Mouse (Mus musculus) cerebellum, postnatal 25 days (tissue): Measurements from ENCODE around the gene Exoc3l.

Source experiments
- DNase-seq, 2 experiments: peaks; one replicate each; pipeline ENCODE4 v3.0.0; 2021; ENCODE audit warnings: mixed read lengths in 2 of 2

Gene Exoc3l

DNA sequence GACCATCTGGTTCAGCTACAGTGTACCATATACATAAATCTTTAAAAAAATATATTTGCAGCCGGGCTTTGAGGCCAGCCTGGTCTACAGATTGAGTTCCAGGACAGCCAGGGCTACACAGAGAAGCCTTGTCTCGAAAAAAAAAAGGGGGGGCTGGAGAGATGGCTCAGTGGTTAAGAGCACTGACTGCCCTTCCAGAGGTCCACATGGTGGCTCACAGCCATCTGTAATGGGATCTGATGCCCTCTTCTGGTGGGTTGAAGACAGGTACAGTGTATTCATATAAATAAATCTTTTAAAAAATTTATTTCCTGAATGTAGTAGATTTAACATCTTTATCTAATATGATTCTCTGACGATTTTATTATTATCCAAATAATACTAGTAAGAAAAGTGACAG is 4.1 kb downstream of the Exoc3l start:
- peak in 1 of 2 experiments; percentile 43 for DNase-seq

DNA sequence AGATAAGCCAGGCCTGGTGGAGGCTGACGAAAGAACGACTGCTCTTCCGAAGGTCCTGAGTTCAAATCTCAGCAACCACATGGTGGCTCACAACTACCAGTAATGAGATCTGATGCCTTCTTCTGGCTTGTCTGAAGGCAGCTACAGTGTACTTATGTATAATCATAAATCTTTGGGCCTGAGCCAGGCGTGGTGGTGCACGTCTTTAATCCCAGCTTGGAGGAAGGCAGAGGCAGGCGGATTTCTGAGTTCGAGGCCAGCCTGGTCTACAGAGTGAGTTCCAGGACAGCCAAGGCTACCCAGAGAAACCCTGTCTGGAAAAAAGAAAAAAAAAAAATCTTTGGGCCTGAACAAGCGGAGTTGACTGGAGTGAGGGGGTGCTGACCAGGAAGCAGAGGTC is 4.5 kb downstream of the Exoc3l start:
- peak in 1 of 2 experiments; percentile 39 for DNase-seq

DNA sequence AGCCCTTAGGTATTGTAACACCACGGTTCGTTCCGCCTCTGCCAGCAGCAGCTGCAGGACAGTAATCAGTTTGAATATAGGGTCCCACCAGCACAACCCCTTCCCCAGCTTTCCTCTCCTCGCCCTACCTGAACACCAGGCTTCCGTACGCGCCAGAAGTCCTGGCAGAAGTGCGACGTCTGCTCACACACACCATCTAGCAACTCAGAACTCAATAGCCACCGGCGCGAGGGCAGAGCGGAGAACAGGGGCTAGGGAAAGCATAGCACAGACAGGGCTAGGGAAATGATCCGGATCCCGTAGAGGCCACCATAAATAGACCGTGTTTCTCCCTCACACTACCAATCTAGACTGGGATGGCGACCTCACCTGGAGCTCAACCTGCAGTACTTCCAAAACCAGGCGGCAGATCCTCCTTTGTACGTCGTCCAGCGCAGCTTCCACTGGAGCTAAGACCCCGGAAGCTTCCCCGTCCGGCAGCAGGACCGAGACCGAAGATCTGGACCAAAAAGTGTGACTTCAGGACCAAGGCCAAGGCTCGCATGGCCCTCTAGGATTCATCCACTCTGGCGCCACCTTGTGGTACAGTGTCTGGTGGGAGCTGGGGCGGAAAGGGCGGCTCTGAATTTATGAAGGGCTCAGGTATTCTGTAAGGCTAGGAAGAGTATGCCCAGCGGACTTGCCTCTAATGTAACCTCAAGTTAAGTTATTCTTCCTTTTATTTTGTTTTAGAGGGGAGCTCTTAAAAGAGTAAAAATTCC is 5.2 kb downstream of the Exoc3l start:
- peak; percentile 88 to 97 for DNase-seq

DNA sequence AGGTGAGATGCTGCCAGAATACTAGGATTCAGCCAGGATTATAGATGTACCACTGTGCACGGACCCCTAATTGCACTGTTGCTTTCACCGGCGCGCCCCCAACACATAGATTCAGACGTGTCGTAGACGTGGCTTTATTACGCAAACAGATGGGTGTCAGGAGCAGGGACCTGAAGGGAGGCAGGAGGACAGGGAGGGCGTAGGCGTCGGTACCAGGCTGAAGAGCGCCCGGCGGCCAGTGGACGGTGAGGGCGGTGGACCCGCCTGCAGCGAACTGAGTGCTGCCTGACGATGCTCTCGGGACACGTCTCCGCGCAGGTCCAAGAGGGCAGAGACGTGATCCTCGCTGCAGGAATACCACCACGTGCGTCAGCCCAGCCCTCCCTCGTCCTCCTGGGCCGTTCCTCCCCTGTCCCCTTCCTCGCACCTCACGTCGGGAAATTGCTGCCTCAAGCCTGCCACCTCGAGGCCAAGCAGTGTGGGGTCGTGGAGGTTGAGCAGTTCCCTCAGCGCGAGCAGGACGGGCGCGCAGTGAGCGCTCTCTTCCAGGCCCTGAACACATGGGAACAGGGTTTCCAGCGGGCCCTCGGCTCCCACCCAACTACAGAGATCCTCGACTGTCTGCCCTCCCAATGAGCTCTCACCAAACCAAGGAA is 6.0 kb downstream of the Exoc3l start, which contains the start of gene 4931428F04Rik:
Gene 4931428F04Rik (minus strand): TSS at position 60 of the 656 bp plus-strand sequence.
- peak; percentile 73 to 77 for DNase-seq

DNA sequence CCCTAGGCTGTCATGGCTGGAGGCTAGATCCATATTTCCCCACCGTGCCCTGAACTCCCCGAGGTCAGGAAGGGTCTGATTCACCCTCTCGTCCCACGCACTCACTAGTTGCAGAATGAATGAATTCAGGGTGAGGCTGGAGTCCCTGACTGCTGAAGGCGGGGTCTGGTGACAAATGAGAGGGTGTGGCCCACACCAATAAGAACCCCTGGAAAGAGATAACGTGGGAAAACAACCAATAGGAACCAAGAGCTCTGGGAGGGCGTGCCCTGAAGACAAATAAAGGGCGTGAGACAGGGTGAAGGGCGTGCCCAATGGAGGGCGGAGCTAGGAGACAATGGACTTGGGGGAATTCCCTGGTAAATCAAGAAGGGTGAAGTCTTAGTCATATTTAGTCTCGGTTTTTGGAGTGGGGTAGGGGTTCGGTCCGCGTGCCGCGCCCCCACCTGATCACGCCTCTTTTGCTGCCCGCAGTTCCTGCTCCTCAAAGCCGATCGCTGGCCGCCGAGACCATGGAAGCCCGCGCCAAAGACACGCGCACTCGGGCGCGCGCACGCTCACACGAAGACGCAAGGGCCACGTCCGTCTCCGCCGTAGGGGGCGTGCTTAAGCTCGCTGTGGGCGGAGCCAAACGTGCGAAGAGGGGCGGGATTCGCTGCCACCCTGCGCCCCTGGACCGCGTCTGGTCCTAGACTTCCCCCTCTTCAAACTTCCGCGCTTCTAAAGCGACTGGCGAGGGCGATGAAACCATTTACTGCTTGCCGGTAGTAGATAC is 6.8 kb downstream of the Exoc3l start:
- peak; percentile 98 to 99 for DNase-seq

DNA sequence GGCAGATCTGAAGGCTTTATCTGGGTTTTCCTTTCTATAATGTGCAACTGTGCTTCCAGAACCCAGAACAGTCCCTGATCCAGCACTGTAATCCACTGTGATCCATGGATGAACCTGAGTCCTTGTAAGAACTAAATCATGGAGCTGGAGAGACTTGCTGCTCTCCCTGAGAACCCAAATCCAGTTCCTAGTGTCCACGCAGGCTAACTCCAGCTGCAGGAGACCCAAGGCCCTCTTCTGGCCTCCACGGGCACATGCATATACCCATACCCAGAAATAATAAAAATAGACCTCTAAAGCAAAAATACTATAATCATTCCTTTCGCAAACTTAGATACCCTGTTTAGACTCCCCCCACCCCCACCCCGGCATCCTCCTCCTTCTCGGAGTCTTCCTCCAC is 7.7 kb downstream of the Exoc3l start:
- peak in 1 of 2 experiments; percentile 13 for DNase-seq

DNA sequence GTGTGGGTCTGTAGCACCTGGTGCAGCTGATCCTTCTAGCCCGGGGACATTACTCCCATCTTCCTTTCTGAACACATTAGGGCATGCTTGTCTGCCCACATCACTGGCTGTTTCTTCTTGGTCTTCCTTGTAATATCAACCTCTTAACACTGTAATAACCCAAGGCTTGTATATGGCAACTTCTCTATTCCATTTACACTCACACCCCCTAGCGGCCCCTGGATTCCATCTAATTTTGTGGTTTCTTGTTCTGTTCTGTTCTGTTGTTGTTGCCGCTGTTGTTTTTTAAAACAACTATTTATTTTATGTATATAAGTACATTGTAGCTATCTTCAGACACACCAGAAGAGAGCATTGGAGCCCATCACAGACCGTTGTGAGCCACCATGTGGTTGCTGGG is 9.0 kb downstream of the Exoc3l start:
- no peak for DNase-seq

DNA sequence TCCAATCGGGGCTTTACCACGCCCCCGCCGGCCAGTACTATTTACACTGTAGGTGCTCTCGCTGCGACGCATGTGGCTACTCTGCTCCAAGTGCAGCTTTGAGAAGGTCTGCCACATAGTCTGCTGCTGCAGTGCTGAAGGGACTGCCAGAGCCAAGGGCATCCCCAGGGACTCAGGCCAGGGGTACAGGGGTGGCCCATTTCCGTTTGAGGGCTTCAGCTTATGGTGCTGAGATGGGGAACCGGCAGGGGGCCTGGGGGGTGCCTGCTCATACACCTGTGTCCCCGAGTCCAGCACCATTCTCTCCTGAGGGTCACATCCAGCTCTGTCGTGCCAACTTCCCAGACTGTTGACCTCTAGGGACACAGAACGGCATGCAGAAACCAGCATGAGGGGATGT is 10.4 kb downstream of the Exoc3l start:
- peak in 1 of 2 experiments; percentile 30 for DNase-seq

DNA sequence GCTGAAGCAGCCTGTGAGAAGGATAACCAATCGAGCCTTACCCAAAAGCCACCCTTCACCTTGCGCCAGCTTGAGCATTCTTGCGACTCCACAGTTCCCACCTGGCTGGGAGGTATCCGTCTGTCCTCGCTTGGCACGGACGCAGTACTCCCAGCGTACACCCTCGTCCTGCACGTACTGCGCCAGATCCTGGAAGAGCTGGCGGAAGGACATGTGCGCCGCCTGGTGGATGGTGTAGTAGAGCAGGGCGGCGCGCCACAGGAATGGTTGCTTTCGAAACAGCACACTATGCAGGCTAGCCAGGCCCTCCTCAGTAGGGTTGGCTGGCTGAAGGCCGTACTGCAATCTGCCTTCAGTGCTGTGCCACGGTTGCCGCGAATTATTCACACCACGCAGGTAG is 12.8 kb downstream of the Exoc3l start:
- DNase-seq, result peak; percentile 67 to 83

DNA sequence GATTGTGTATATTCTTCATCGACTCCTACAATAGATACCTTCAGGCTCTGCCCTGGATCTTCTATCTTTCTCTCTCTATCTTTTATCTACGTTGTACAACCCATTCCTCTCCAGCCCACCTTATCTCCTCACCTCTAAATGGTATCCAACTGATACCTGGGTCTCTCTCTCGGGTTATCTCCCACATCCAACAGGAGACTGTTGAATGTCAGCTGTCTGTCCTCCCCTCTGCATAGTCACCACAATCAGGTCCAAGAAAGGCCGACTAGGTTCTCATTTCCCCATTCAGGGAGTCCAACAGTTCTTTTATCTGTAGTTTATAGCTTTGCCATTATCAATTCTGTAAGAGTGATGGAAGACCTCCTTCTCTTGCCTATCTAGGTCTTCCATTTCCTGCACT is 13.7 kb downstream of the Exoc3l start:
- DNase-seq, result no peak

DNA sequence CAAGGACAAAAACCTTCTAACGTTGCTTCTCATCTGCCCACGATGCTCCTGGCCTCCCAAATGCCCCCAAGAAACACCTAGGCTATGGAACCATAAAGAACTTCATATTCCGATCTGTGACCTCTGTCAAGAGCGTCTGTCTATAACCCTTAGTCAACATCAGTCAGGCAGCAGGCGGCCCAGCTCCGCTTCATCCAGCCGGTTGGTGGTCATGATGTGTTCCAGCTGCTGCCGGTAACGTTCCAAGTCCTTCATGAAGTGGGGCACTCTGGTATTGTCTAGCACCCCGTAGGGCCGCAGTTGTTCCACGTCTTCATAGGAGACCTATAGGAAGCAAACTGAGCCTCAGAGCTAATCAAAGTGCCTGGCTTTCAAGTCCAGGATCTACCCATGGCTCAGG is 14.1 kb downstream of the Exoc3l start:
- peak in 1 of 2 experiments; percentile 14 for DNase-seq

DNA sequence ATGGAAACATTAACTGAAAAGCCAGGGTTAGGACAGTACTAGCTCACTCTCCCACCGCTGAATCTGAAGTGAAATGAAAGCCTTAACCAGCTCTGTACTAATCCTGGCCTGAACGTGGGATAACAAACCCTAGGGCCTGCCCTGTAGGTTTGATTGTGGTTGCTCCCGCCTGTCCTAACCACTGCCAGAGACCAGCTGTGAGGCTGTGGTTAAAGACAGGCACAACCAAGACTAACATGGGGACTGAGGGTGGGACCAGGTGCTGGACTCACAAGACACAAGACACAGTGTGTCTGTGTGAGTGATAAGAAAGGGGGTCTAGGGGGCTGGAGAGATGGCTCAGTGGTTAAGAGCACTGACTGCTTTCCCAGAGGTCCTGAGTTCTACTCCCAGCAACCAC is 15.3 kb downstream of the Exoc3l start:
- DNase-seq, result no peak

DNA sequence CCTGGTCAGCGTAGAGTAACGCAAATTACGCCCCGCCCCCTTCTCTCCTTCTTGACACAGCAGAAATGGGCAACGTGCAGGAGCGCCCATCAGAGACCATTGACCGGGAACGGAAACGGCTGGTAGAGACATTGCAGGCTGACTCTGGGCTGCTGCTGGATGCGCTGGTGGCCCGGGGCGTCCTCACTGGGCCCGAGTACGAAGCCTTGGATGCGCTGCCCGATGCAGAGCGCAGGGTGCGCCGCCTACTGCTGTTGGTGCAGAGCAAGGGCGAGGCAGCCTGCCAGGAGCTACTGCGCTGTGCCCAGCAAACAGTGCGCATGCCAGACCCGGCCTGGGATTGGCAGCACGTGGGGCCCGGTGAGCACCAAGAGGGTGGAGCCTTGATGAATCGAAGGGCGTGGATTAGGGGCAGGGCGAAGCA is 17.0 kb downstream of the Exoc3l start:
- DNase-seq, result peak; percentile 94 to 96

DNA sequence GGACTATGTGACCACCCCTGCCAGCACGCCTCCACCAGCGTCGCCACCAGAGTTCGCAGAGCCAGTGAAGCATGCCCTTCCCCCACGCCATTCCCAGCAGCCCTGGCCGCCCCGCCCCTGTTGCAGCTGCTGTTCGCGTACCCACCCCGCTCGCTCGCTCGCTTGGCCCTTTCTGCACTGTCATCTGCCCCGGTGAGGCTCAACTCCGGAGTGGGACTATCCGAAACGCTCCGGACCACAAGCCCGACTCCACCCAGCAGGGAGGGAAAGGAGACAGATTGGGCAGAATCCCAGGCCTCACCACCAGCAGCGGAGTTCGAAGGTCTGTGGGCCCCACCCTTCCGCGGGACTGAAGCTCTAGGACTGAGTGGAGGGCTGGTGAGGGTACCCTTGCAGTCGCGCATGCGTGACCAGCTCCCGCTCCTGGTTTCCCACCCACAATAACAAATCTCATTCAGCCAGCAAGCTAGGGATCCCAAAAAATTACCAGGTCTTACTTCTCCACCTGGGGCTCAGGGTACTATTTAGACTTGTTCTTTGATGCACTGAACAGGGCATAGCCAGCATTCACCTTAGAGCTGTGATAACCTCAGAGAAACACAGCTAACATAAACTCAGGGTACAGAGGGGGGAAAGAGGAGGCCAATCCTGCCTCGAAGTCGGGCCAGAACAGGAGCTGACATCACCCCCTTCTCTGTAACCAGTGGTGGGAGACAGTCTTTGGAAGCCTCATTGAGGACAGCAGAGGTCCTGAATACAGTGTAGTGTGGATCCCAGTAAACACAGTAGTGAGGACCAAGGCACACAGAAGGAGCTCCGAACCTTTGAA is 19.4 kb downstream of the Exoc3l start:
- DNase-seq, result peak in 1 of 2 experiments; percentile 61

DNA sequence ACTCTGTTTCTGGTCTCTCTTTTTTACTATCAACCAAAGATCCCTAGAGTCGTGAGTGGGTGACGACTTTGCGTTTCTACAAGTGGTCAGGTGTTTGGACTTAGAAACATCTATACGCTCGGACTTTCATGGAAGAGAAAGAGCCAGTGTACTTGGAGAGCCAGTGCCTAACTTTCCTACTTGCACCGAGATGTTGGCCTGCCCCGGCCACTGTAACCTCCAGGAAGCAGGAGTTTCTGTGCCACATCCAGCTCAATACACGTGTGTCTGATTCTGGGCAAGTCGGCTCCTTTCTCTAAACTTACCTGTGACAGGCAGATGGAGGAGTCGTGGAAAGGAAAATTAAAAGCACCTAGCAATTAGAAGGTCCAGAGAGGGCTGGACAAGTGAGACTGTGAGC is 20.1 kb downstream of the Exoc3l start, which contains the start of gene Nol3:
Gene Nol3 (plus strand): TSS at position 301 of the 400 bp plus-strand sequence.
- DNase-seq, result no peak

DNA sequence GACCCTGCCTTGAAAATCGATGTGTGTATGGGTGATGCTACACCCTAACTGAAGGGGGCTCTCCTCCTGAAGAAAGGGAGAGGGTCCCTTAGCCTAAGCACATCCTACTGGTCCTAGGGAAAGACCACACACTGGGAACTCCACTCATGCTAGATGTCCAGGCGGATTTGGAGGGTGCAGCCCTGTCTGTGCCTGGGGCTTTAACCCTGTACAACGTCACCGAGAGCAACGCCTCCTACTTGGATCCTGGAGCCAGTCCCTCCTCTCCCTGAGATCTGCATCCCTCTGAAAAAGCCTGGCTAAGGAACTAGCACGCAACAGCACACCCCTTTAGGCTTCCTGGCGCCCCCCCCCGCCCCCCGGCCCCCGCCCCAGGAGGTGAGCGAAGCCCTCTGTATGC is 20.5 kb downstream of the Exoc3l start:
- no peak for DNase-seq

DNA sequence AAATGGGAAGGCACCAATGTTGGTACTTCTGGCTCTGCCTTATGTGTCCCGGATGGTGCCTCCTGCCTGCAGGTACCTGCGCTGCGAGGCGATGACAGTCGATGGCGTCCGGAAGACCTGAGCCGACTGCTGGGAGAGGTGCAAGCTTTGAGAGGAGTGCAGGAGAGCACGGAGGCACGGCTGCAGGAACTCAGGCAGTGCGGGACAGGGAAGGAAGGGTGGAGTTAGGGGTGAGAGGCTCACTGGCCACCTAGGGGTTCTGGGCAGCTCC is 25.1 kb downstream of the Exoc3l start:
- DNase-seq, result no peak

DNA sequence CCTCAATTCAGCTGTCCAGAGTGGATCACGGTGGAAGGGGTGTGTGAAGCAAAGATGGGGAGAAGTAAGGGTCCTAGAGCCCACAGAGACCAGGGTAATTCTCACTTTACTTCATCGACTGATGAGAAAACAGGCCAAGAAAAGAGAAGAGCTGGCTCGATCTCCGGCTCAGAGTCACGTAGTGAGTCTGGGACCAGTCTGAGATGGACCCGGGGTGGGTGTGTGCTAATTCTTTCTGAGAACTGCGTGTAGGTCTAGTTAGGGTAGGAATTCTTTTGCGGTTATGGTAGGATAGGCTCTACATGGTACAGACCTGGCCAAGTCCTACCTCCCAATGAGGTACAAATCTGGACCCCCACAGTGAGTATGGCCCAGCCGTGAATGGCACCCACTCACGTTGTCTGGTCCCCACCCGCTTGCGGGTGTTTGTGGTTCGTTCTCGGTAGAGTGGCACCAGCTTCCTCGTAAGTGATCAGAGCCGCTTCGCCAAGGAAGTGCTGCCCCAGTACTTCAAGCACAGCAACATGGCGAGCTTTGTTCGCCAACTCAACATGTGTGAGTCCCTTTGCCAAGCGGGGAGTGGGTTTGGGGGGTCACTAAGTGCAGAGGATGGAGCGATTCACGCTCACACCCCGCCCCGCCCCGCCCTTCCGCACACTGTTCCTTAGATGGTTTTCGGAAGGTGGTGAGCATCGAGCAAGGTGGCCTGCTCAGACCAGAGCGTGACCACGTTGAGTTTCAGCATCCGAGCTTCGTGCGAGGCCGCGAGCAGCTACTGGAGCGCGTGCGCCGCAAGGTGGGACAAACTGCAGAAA is 25.6 kb downstream of the Exoc3l start:
- DNase-seq, result peak in 1 of 2 experiments; percentile 14

DNA sequence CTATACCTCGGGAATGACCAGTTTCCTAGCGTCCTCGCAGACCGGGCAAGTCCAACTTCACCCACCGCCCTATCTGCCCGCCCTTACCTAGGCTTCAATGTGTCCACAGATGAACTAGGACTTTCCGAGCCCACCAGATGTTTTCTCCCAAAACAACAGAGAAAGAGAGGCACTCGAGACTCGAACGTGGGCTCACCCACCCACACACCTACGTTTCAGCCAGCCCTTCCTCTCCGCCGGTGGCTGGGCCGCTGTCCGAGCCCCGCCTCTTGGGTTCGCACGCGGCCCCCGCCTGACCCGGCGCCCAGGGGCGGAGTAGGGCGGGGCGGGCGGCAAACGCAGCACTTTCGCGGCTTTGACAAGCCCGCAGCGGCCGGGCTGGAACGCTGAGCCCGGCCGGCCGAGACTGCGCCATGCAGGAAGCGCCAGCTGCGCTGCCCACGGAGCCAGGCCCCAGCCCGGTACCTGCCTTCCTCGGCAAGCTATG is 26.4 kb downstream of the Exoc3l start, which contains the start of gene Hsf4:
Gene Hsf4 (plus strand): TSS at position 341 of the 487 bp plus-strand sequence.
- peak in 1 of 2 experiments; percentile 47 for DNase-seq

DNA sequence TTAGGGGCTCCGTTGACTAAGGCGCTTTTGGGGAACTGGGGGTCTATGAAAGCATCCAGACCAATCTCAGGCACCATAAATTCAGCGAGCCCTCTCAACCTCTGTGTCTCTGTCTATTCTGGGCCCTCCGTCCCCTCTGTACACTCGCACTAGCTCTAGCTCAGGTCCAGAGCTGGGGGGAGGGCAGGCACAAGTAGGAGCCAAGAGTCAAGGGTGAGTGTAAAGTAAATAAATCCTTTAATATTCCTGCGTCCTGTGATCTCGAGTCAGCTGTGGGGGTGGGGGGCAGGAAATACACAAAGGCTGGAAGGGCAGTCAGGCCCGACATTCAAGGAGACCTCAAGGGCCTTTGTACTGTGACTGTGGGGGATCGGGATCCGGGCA is 26.8 kb downstream of the Exoc3l start:
- peak in 1 of 2 experiments; percentile 13 for DNase-seq

DNA sequence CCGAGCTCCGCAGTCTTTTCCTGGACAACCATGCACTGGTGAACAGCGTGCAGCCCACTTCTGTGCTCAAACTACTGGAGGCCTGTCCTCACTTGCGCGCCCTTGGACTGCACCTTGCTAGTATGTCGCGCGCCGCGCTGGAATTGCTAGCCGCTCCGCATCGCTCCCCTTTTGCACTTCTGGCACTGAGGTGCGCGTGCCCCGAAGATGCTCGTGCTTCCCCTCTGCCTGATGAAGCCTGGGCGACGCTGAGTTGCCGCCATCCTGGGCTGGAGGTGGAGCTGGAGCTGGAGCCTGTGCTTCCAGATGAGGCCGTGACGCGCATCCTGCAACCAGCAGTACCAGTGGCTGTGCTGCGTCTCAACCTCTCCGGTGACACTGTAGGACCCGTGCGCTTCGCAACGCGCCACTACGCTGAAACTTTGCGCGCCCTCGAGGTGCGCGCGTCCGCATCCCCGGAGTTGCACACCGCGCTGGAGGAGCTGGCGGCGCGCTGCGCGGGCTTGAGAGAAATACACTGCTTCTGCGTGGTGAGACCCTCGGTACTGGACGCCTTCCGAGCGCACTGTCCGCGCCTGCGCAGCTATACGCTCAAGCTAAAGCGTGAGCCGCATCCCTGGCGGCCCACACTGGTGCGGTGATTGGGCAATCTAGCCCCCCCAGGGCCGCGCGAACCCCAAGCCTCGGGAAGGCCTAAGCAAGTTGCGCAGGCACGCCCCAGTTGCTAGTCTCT is 27.4 kb downstream of the Exoc3l start:
- DNase-seq, result peak; percentile 48 to 64
